Mouse (Mus musculus): ENCODE results near the gene Dbp. TPM values are rescaled to one million over a fixed set of nuclear protein-coding genes. Genes with fewer than 3 reads are reported as not detected.

Dbp gene
- polyA plus RNA-seq, 1 experiment from 2014 or later: 6.8 TPM

GRCm38 (mm10) chr7:45739162-45739763, 34.4 kb downstream of the Dbp start:
- Histone ChIP-seq H3K4me3 (ENCODE audit: low read depth, low read length) (no peak overlapping the region), H3K27me3 (replicated peaks; ENCODE audit: insufficient read depth, low read length) (no peaks in the 10 kb centered on the region), H3K9ac (replicated peaks; ENCODE audit: low read depth) (no peak overlapping the region), H3K27ac (ENCODE audit: low read length) (no peak overlapping the region), H3K4me1 (ENCODE audit: insufficient read depth, low read depth, low read length) (no peaks in the 10 kb centered on the region), H3K36me3 (ENCODE audit: insufficient read depth, low read length) (no peaks in the 10 kb centered on the region), H3K9me3 (ENCODE audit: low read length) (no peaks in the 10 kb centered on the region), H3K4me2 (replicated peaks; ENCODE audit: low read depth, low read length) (no peak overlapping the region)
- TF ChIP-seq CTCF (IDR thresholded peaks at IDR 0.05) (peak; percentile 94), EP300 (IDR thresholded peaks at IDR 0.05) (no peak)
- 10% methylated on average over 9 of the region's 9 CpGs for WGBS
- ATAC-seq (peak; percentile 75), DNase-seq (ENCODE audit: low spot score) (peak; percentile 92)

- ATAC-seq: no peak
- Histone ChIP-seq H3K9me3 (ENCODE audit: low read length) (no peaks in the 10 kb centered on the region), H3K4me3 (ENCODE audit: low read depth, low read length) (no peak overlapping the region), H3K27ac (ENCODE audit: low read length) (no peak overlapping the region), H3K4me2 (replicated peaks; ENCODE audit: low read depth, low read length) (no peak overlapping the region), H3K27me3 (replicated peaks; ENCODE audit: insufficient read depth, low read length) (no peaks in the 10 kb centered on the region), H3K36me3 (ENCODE audit: insufficient read depth, low read length) (no peaks in the 10 kb centered on the region), H3K9ac (replicated peaks; ENCODE audit: low read depth) (no peak overlapping the region), H3K4me1 (ENCODE audit: insufficient read depth, low read depth, low read length) (no peaks in the 10 kb centered on the region)
- TF ChIP-seq EP300 (IDR thresholded peaks at IDR 0.05) (no peak), CTCF (IDR thresholded peaks at IDR 0.05) (no peak)
- 53% methylated on average over 8 of the region's 10 CpGs for WGBS
- no peak for DNase-seq (ENCODE audit: low spot score)
Measured at GRCm38 (mm10) chr7:45739820-45740219, 34.9 kb downstream of the Dbp start.

GRCm38 (mm10) chr7:45741308-45741707, 36.4 kb downstream of the Dbp start:
- Histone ChIP-seq H3K27me3 (replicated peaks; ENCODE audit: insufficient read depth, low read length) (no peaks in the 10 kb centered on the region), H3K9me3 (ENCODE audit: low read length) (no peaks in the 10 kb centered on the region), H3K27ac (ENCODE audit: low read length) (no peak overlapping the region), H3K4me1 (ENCODE audit: insufficient read depth, low read depth, low read length) (no peaks in the 10 kb centered on the region), H3K9ac (replicated peaks; ENCODE audit: low read depth) (no peak overlapping the region), H3K4me3 (ENCODE audit: low read depth, low read length) (no peak overlapping the region), H3K4me2 (replicated peaks; ENCODE audit: low read depth, low read length) (0 out of 2 replicates have a peak overlapping the region, but pooled peaks have one; percentile 48), H3K36me3 (ENCODE audit: insufficient read depth, low read length) (no peaks in the 10 kb centered on the region)
- TF ChIP-seq EP300 (IDR thresholded peaks at IDR 0.05) (no peak), CTCF (IDR thresholded peaks at IDR 0.05) (no peak)
- DNase-seq (ENCODE audit: low spot score): no peak
- 78% methylated on average over 12 of the region's 12 CpGs for WGBS
- no peak for ATAC-seq

GRCm38 (mm10) chr7:45741777-45742176, 36.9 kb downstream of the Dbp start:
- Histone ChIP-seq H3K4me1 (ENCODE audit: insufficient read depth, low read depth, low read length) (no peaks in the 10 kb centered on the region), H3K4me2 (replicated peaks; ENCODE audit: low read depth, low read length) (peak overlapping the region; percentile 48), H3K36me3 (ENCODE audit: insufficient read depth, low read length) (no peaks in the 10 kb centered on the region), H3K9me3 (ENCODE audit: low read length) (no peaks in the 10 kb centered on the region), H3K4me3 (ENCODE audit: low read depth, low read length) (peak overlapping the region; percentile 24), H3K27me3 (replicated peaks; ENCODE audit: insufficient read depth, low read length) (no peaks in the 10 kb centered on the region), H3K27ac (ENCODE audit: low read length) (no peak overlapping the region), H3K9ac (replicated peaks; ENCODE audit: low read depth) (no peak overlapping the region)
- no peak for TF ChIP-seq CTCF (IDR thresholded peaks at IDR 0.05)
- no peak for TF ChIP-seq EP300 (IDR thresholded peaks at IDR 0.05)
- peak; percentile 62 for ATAC-seq
- 29% methylated on average over 11 of the region's 11 CpGs for WGBS
- peak; percentile 64 for DNase-seq (ENCODE audit: low spot score)

- no peaks in the 10 kb centered on the region for H3K4me1 ChIP-seq (ENCODE audit: insufficient read depth, low read depth, low read length)
- 26% methylated on average over 19 of the region's 19 CpGs for WGBS
- DNase-seq (ENCODE audit: low spot score) (peak; percentile 79), ATAC-seq (peak; percentile 68)
- TF ChIP-seq CTCF (IDR thresholded peaks at IDR 0.05) (peak; percentile 52), EP300 (IDR thresholded peaks at IDR 0.05) (no peak)
- peak overlapping the region; percentile 24 for H3K4me3 ChIP-seq (ENCODE audit: low read depth, low read length)
- no peak overlapping the region for H3K9ac ChIP-seq (replicated peaks; ENCODE audit: low read depth)
- peak overlapping the region; percentile 48 for H3K4me2 ChIP-seq (replicated peaks; ENCODE audit: low read depth, low read length)
- no peak overlapping the region for H3K27ac ChIP-seq (ENCODE audit: low read length)
- no peaks in the 10 kb centered on the region for H3K27me3 ChIP-seq (replicated peaks; ENCODE audit: insufficient read depth, low read length)
- H3K9me3 ChIP-seq (ENCODE audit: low read length): no peaks in the 10 kb centered on the region
- no peaks in the 10 kb centered on the region for H3K36me3 ChIP-seq (ENCODE audit: insufficient read depth, low read length)
Measured at GRCm38 (mm10) chr7:45742338-45742737, 37.5 kb downstream of the Dbp start.

GRCm38 (mm10) chr7:45744387-45744786, 39.5 kb downstream of the Dbp start:
- H3K27ac ChIP-seq (ENCODE audit: low read length): no peak overlapping the region
- no peak for TF ChIP-seq EP300 (IDR thresholded peaks at IDR 0.05)
- TF ChIP-seq CTCF (IDR thresholded peaks at IDR 0.05): no peak
- H3K9ac ChIP-seq (replicated peaks; ENCODE audit: low read depth): no peak overlapping the region
- DNase-seq (ENCODE audit: low spot score) (peak; percentile 90), ATAC-seq (peak; percentile 80)
- no peak overlapping the region for H3K4me3 ChIP-seq (ENCODE audit: low read depth, low read length)
- no peaks in the 10 kb centered on the region for H3K36me3 ChIP-seq (ENCODE audit: insufficient read depth, low read length)
- no peaks in the 10 kb centered on the region for H3K4me1 ChIP-seq (ENCODE audit: insufficient read depth, low read depth, low read length)
- H3K9me3 ChIP-seq (ENCODE audit: low read length): no peaks in the 10 kb centered on the region
- WGBS: 22% methylated on average over 2 of the region's 2 CpGs
- H3K4me2 ChIP-seq (replicated peaks; ENCODE audit: low read depth, low read length): no peak overlapping the region
- H3K27me3 ChIP-seq (replicated peaks; ENCODE audit: insufficient read depth, low read length): no peaks in the 10 kb centered on the region
